9 mouse cellular contexts compared by ENCODE assay signal in the genomic region with DNA sequence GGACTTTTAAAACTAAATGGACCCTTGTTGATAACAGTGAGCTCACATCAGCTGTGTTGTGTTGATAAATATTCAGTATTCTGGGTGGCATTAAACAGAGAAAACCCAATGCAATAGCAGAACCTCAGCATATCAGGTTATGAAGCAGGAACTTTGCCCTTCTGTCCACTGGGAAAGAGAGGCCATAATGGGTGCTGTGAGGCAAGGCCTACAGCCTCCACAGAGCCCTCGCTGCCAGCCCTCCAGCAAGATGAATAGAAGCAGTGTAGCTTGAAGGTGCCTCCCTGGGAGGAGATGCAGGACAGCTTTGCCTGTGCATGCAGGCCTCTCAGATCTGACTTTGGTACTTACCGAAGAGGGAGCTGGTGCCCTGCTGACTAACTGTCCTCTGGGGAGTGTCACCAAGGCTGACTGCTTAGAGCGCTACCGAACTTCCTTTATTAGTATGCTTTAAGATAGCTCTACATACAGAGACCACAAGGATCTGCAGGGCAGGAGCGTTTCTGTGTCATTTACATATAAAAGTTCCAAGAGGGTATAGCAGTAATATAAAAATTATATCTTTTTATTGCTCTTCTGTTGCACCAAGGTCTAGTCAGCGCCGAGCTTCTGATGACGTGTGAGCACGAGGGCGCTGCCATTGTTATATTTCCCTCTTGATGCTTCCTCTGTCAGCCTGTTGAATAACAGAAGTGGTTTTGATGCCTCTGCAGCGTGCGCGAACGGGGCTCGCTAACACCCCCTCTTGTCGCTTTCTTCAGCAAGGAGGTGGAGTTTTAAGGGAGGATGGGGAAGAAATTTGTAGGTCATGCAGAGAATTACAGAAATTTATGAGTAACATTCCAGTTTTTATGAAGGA.
A peak's percentile ranks its signal among the peaks of the same experiment; 100 is the strongest.
DNase-seq lines count a peak whose midpoint lies in the region; ATAC-seq and TF ChIP-seq lines count a peak whose summit lies in the region.
"Had no signal": no experiment of that assay in that cellular context is flagged by ENCODE, and none has a peak within 500 bp of the region (broad histone marks: within the 10 kb centered on the region; RNA-seq: fewer than 3 reads in every experiment).

No protein-coding gene starts in this region.

- no peak for TF ChIP-seq POLR2A in CH12.LX (IDR thresholded peaks at IDR 0.05; ENCODE audit: low read depth, low read length)

- dilution Hi-C loops in CH12.LX (cut with MboI; ENCODE audit: extremely low pct_ligation_motif_present, extremely low pct_unique_long_range_greater_than_20kb, low sequenced_read_pairs): no loop called here

- H3K4me3 ChIP-seq in heart, embryonic 15.5 days: no peak overlapping the region
- H3K4me3 ChIP-seq in CH12.LX (replicated peaks in 1 of 3; ENCODE audit: low read depth in 2 of 3, low read length in 2 of 3, poor library complexity in 1 of 3): no peak overlapping the region
- no peak overlapping the region for H3K4me3 ChIP-seq in heart, embryonic 16.5 days (ENCODE audit: low read length)
- no peak overlapping the region for H3K4me3 ChIP-seq in neural tube, embryonic 14.5 days (ENCODE audit: low read depth, low read length)
- H3K4me3 ChIP-seq: heart, adult 2 months had no signal

- whole genome bisulfite sequencing in heart, embryonic 15.5 days: 41% methylated on average over 16 of the region's 16 CpGs
- WGBS in heart, embryonic 16.5 days: 45% methylated on average over 16 of the region's 16 CpGs
- 44% methylated on average over 16 of the region's 16 CpGs for WGBS in neural tube, embryonic 14.5 days

- H3K9me3 ChIP-seq in heart, embryonic 15.5 days (replicated peaks): no peaks in the 10 kb centered on the region
- no peaks in the 10 kb centered on the region for H3K9me3 ChIP-seq in CH12.LX (replicated peaks; ENCODE audit: low read length)
- H3K9me3 ChIP-seq in heart, embryonic 16.5 days (replicated peaks; ENCODE audit: control insufficient read depth, low read length): no peaks in the 10 kb centered on the region
- no peaks in the 10 kb centered on the region for H3K9me3 ChIP-seq in neural tube, embryonic 14.5 days (ENCODE audit: control insufficient read depth, low read length)

- no peaks in the 10 kb centered on the region for H3K36me3 ChIP-seq in heart, embryonic 15.5 days
- H3K36me3 ChIP-seq in CH12.LX (replicated peaks in 1 of 2; ENCODE audit: control insufficient read depth in 1 of 2, insufficient read depth in 1 of 2, low read length in 1 of 2): peaks cover 0 to 32% of the 10 kb centered on the region in 2 experiments
- no peaks in the 10 kb centered on the region for H3K36me3 ChIP-seq in heart, embryonic 16.5 days (ENCODE audit: control insufficient read depth, insufficient read depth)
- no peaks in the 10 kb centered on the region for H3K36me3 ChIP-seq in neural tube, embryonic 14.5 days (ENCODE audit: control insufficient read depth, insufficient read depth, low read length)

- no peak for TF ChIP-seq EP300 in CH12.LX (IDR thresholded peaks at IDR 0.05; ENCODE audit: low read length)

- ATAC-seq in heart, embryonic 15.5 days (replicated peaks; ENCODE audit: insufficient number of reproducible peaks, insufficient read depth, low FRiP score, low read depth): no peak
- ATAC-seq in heart, embryonic 16.5 days (replicated peaks; ENCODE audit: extremely low read depth, insufficient read depth, low FRiP score): 0 out of 2 replicates have a peak, but pooled peaks have one; percentile 37
- peak; percentile 68; the same call in 1 of the 2 replicates for ATAC-seq in neural tube, embryonic 14.5 days (ENCODE audit: low read depth)

- TF ChIP-seq CTCF in CH12.LX (conservative IDR thresholded peaks at IDR 0.05 in 1 of 2, IDR thresholded peaks at IDR 0.05 in 1 of 2; ENCODE audit: low read depth in 2 of 2, low read length in 2 of 2): no peak

- no peaks in the 10 kb centered on the region for H3K79me2 ChIP-seq in CH12.LX (replicated peaks; ENCODE audit: control insufficient read depth, extremely low read depth, insufficient read depth, poor library complexity, severe bottlenecking)

- H3K27ac ChIP-seq in heart, embryonic 15.5 days: peak overlapping the region; percentile 7; the same call in 1 of the 2 replicates
- H3K27ac ChIP-seq in CH12.LX (ENCODE audit: insufficient read depth, low read depth): no peak overlapping the region
- peak overlapping the region; percentile 47 for H3K27ac ChIP-seq in heart, embryonic 16.5 days (ENCODE audit: low read length)
- 0 out of 2 replicates have a peak overlapping the region, but pooled peaks have one; percentile 28 for H3K27ac ChIP-seq in neural tube, embryonic 14.5 days (ENCODE audit: low read depth, low read length)
- H3K27ac ChIP-seq: heart, adult 2 months had no signal

- intact Hi-C loops in heart, postnatal 36 days (cut with DNase I): no loop called here

- TF ChIP-seq RAD21 in CH12.LX (IDR thresholded peaks at IDR 0.05; ENCODE audit: low read depth, low read length): no peak

- H3K4me1 ChIP-seq in heart, embryonic 15.5 days (replicated peaks): peaks cover 33% of the 10 kb centered on the region
- H3K4me1 ChIP-seq in CH12.LX (ENCODE audit: control insufficient read depth in 1 of 2, insufficient read depth in 2 of 2): peaks cover 0 to 55% of the 10 kb centered on the region in 2 experiments; a peak in 2 of 4 replicates
- H3K4me1 ChIP-seq in heart, embryonic 16.5 days (ENCODE audit: control insufficient read depth, insufficient read depth, low read length): peaks cover 30% of the 10 kb centered on the region
- H3K4me1 ChIP-seq in neural tube, embryonic 14.5 days (ENCODE audit: control insufficient read depth, insufficient read depth, low read length): peaks cover 28% of the 10 kb centered on the region

- no peak for DNase-seq in heart, postnatal 36 days
- DNase-seq in CH12.LX (ENCODE audit: extremely low read depth): peak; percentile 31
- no peak for DNase-seq in kidney, adult 18-20 months
- DNase-seq in ovary, postnatal 10 days (ENCODE audit: low spot score): no peak
- no peak for DNase-seq in ovary, postnatal 36 days (ENCODE audit: low spot score)

- no peaks in the 10 kb centered on the region for H3K27me3 ChIP-seq in heart, embryonic 15.5 days
- no peaks in the 10 kb centered on the region for H3K27me3 ChIP-seq in CH12.LX (replicated peaks)
- H3K27me3 ChIP-seq in heart, embryonic 16.5 days (ENCODE audit: control insufficient read depth, insufficient read depth, low read length): no peaks in the 10 kb centered on the region
- H3K27me3 ChIP-seq in neural tube, embryonic 14.5 days (ENCODE audit: control insufficient read depth, insufficient read depth, low read length): no peaks in the 10 kb centered on the region

- in situ Hi-C loops in CH12.LX (cut with MboI; ENCODE audit: low pct_ligation_motif_present, low pct_unique_long_range_greater_than_20kb, low sequenced_read_pairs): no loop called here

- H3K4me2 ChIP-seq in heart, embryonic 15.5 days: no peak overlapping the region; the same call in 1 of the 2 replicates
- no peak overlapping the region for H3K4me2 ChIP-seq in CH12.LX (ENCODE audit: insufficient read depth, low read depth, poor library complexity, severe bottlenecking)
- peak overlapping the region; percentile 25 for H3K4me2 ChIP-seq in heart, embryonic 16.5 days (ENCODE audit: low read depth, low read length)
- no peak overlapping the region for H3K4me2 ChIP-seq in neural tube, embryonic 14.5 days (ENCODE audit: low read depth, low read length)

- no peak overlapping the region for H3K9ac ChIP-seq in heart, embryonic 15.5 days
- no peak overlapping the region for H3K9ac ChIP-seq in CH12.LX (ENCODE audit: insufficient read depth, low read depth)
- no peak overlapping the region for H3K9ac ChIP-seq in heart, embryonic 16.5 days (ENCODE audit: low read length)
- no peak overlapping the region for H3K9ac ChIP-seq in neural tube, embryonic 14.5 days (replicated peaks; ENCODE audit: low read depth, low read length)

TF ChIP-seq in CH12.LX, 34 proteins besides CTCF, POLR2A, EP300 and RAD21:
- TF ChIP-seq KAT2A (IDR thresholded peaks at IDR 0.05; ENCODE audit: insufficient replicate concordance, low read length) (no peak), CHD2 (IDR thresholded peaks at IDR 0.05; ENCODE audit: low read length) (no peak), SIN3A (IDR thresholded peaks at IDR 0.05; ENCODE audit: low read length) (no peak), MXI1 (IDR thresholded peaks at IDR 0.05; ENCODE audit: low read depth, low read length) (no peak), JUN (IDR thresholded peaks at IDR 0.05; ENCODE audit: insufficient read depth, low read depth, low read length) (no peak), MAZ (IDR thresholded peaks at IDR 0.05; ENCODE audit: low read depth, low read length) (no peak), HCFC1 (IDR thresholded peaks at IDR 0.05; ENCODE audit: low read depth, low read length) (no peak), BHLHE40 (IDR thresholded peaks at IDR 0.05; ENCODE audit: low read depth, low read length) (no peak), MAFK (IDR thresholded peaks at IDR 0.05; ENCODE audit: insufficient replicate concordance, low read length) (no peak), POLR2AphosphoS2 (IDR thresholded peaks at IDR 0.05; ENCODE audit: low read depth, low read length) (no peak), ZMIZ1 (IDR thresholded peaks at IDR 0.05; ENCODE audit: low read depth, low read length) (no peak), ZNF384 (IDR thresholded peaks at IDR 0.05; ENCODE audit: low read depth, low read length) (no peak), MYC (IDR thresholded peaks at IDR 0.05; ENCODE audit: low read depth, low read length) (no peak), NELFE (IDR thresholded peaks at IDR 0.05; ENCODE audit: low read depth, low read length) (no peak), JUND (conservative IDR thresholded peaks at IDR 0.05; ENCODE audit: low read depth, low read length) (no peak), ZKSCAN1 (IDR thresholded peaks at IDR 0.05; ENCODE audit: borderline replicate concordance, low read depth, low read length) (no peak)
